Mouse (Mus musculus) cerebellum, adult 2 months (tissue): ENCODE results near the gene Mvb12b.

Experiments used
- CTCF ChIP-seq: fragments of 200-500 bp; IDR thresholded peaks from 2 replicates; pipeline ENCODE4 v1.5.1; 2011; ENCODE audit warnings: low read depth, mild to moderate bottlenecking, control low read depth, low read length, moderate library complexity, borderline replicate concordance; ENCODE audit not compliant: insufficient read depth
- POLR2A ChIP-seq: fragments of 200-500 bp; IDR thresholded peaks from 2 replicates; pipeline ENCODE4 v1.6.1; 2011; ENCODE audit warnings: low read length, control low read depth, borderline replicate concordance; ENCODE audit not compliant: insufficient read depth

DNA sequence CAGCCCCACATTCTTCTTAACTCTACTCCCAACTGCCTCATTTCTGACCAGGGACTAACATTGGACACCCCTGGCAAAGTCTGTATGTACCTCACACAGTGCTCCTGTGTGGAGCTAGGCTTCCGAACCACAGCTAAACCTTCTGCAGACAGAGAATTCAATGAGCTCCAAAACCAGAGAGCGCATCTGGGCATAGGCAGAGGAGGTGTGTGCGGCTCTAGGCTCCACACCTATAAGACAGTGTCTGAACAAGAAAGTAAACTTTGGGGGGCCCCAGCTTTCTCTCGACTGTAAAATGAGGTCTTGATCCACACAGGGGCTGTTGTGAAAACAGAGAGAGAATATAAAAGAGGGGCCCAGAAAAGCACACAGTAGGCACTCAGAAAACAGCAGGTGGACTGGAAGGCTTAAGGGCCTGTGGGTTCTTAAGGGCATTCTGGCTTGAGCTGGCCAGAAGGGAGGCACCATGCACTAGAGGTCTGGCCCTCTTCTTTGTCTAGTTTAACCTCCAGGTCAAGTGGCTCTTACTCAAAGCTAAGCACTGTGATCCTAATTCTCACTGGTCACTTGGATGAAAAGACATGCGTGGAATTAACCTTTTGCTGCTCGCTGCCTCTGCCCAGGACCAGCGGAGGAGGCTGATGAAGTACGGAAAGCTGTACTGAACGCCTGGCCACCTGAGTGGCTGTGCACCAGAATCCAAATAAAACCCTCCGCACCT, 12.7 kb downstream of the Mvb12b start:
- no peak for TF ChIP-seq CTCF
- no peak for TF ChIP-seq POLR2A
